Mouse (Mus musculus) myocyte (in vitro differentiated cells): Measurements from ENCODE around the gene Epb41l4b. TPM values are rescaled to one million over a fixed set of nuclear protein-coding genes. Genes with fewer than 3 reads are reported as not detected.

Source experiments
- H3K27me3 ChIP-seq: one replicate; pipeline ENCODE4 v1.6.1; 2011; ENCODE audit not compliant: control insufficient read depth, insufficient read depth, insufficient read length
- H3K36me3 ChIP-seq: one replicate; pipeline ENCODE4 v1.6.1; 2011; ENCODE audit not compliant: control insufficient read depth, insufficient read depth
- H3K4me2 ChIP-seq: one replicate; pipeline ENCODE4 v1.6.1; 2011; ENCODE audit warnings: low read depth, control low read depth
- H3K4me3 ChIP-seq: one replicate; pipeline ENCODE4 v1.5.1; 2011; ENCODE audit warnings: mild to moderate bottlenecking, control low read depth, moderate library complexity
- H3K79me2 ChIP-seq: one replicate; pipeline ENCODE4 v1.6.1; 2011; ENCODE audit not compliant: control insufficient read depth, insufficient read depth
- H3ac ChIP-seq: one replicate; pipeline ENCODE4 v1.6.1; 2011; ENCODE audit not compliant: control insufficient read depth, insufficient read length
- CEBPB ChIP-seq: IDR thresholded peaks from 2 replicates; pipeline ENCODE4 v1.6.1; 2011; ENCODE audit warnings: mild to moderate bottlenecking, moderate library complexity; ENCODE audit not compliant: poor library complexity, insufficient read depth, severe bottlenecking
- E2F4 ChIP-seq: IDR thresholded peaks from one replicate; pipeline ENCODE4 v1.6.1; 2011; ENCODE audit warnings: mild to moderate bottlenecking, control low read depth, moderate library complexity; ENCODE audit not compliant: insufficient read depth
- MAX ChIP-seq: IDR thresholded peaks from one replicate; pipeline ENCODE4 v1.6.1; 2011; ENCODE audit warnings: low read depth, mild to moderate bottlenecking, control low read depth
- MYOD1 ChIP-seq, 3 experiments: IDR thresholded peaks; one replicate each; pipeline ENCODE4 v1.6.1; 2011; ENCODE audit warnings: control low read depth in 2 of 3, low read depth in 2 of 3, mild to moderate bottlenecking in 2 of 3, moderate library complexity in 1 of 3; ENCODE audit not compliant: insufficient read length in 2 of 3, control insufficient read depth in 1 of 3
- MYOG ChIP-seq, 3 experiments: IDR thresholded peaks; one replicate each; pipeline ENCODE4 v1.6.1; 2011; ENCODE audit warnings: control low read depth in 2 of 3, low read depth in 2 of 3, mild to moderate bottlenecking in 2 of 3; ENCODE audit not compliant: insufficient read length in 2 of 3, control insufficient read depth in 1 of 3, insufficient read depth in 1 of 3
- POLR2A ChIP-seq: IDR thresholded peaks from one replicate; pipeline ENCODE4 v1.6.1; 2011; ENCODE audit warnings: low read depth, mild to moderate bottlenecking, control low read depth, moderate library complexity; ENCODE audit not compliant: insufficient read length
- POLR2AphosphoS2 ChIP-seq: IDR thresholded peaks from one replicate; pipeline ENCODE4 v1.6.1; 2011; ENCODE audit warnings: low read depth, control low read depth; ENCODE audit not compliant: insufficient read length
- REST ChIP-seq: IDR thresholded peaks from one replicate; pipeline ENCODE4 v1.6.1; 2011; ENCODE audit warnings: mild to moderate bottlenecking, control low read depth, moderate library complexity; ENCODE audit not compliant: insufficient read depth, insufficient read length
- SRF ChIP-seq: IDR thresholded peaks from one replicate; pipeline ENCODE4 v1.6.1; 2011; ENCODE audit warnings: low read depth; ENCODE audit not compliant: control insufficient read depth, insufficient read length
- TCF12 ChIP-seq: IDR thresholded peaks from one replicate; pipeline ENCODE4 v1.6.1; 2011; ENCODE audit warnings: mild to moderate bottlenecking, control low read depth; ENCODE audit not compliant: poor library complexity, insufficient read depth, severe bottlenecking
- TCF3 ChIP-seq: IDR thresholded peaks from one replicate; pipeline ENCODE4 v1.6.1; 2011; ENCODE audit warnings: low read depth, control low read depth; ENCODE audit not compliant: insufficient read length
- USF1 ChIP-seq: IDR thresholded peaks from one replicate; pipeline ENCODE4 v1.6.1; 2011; ENCODE audit warnings: low read depth, mild to moderate bottlenecking, control low read depth, moderate library complexity
- polyA plus RNA-seq: library from polyadenylated mRNA; unstranded; fragments of >200 nt; fragmentation: generic; extraction: Trizol; gene quantifications from one replicate; pipeline ENCODE4 v1.2.1, GENCODE M21; 2012; ENCODE audit warnings: missing spikeins

The Epb41l4b gene
- polyA plus RNA-seq, 1 experiment: 0.31 TPM

GRCm38 (mm10) chr4:57005011-57005410 lies 138.2 kb downstream of the Epb41l4b start:
- Histone ChIP-seq H3K36me3 (no peaks in the 10 kb centered on the region), H3K27me3 (peaks cover 8% of the 10 kb centered on the region), H3ac (no peak overlapping the region), H3K4me2 (no peak overlapping the region), H3K79me2 (no peaks in the 10 kb centered on the region), H3K4me3 (no peak overlapping the region)
- no peak for TF ChIP-seq USF1
- TF ChIP-seq TCF3: no peak
- TF ChIP-seq REST: no peak
- TF ChIP-seq MYOD1 (IDR thresholded peaks at IDR 0.05; ENCODE audit: control insufficient read depth in 1 of 3, insufficient read length in 2 of 3, low read depth in 2 of 3): no peak

- TF ChIP-seq USF1 (no peak), SRF (no peak), E2F4 (no peak), MYOG (IDR thresholded peaks at IDR 0.05; ENCODE audit: control insufficient read depth in 1 of 3, insufficient read depth in 1 of 3, insufficient read length in 2 of 3, low read depth in 2 of 3) (no peak), TCF3 (no peak), MAX (no peak), CEBPB (no peak)
- Histone ChIP-seq H3ac (no peak overlapping the region), H3K79me2 (no peaks in the 10 kb centered on the region), H3K36me3 (no peaks in the 10 kb centered on the region), H3K4me2 (no peak overlapping the region), H3K27me3 (peaks cover 8% of the 10 kb centered on the region), H3K4me3 (no peak overlapping the region)
Measured at GRCm38 (mm10) chr4:57003886-57004285, 139.4 kb downstream of the Epb41l4b start.

- no peaks in the 10 kb centered on the region for H3K79me2 ChIP-seq
- H3K36me3 ChIP-seq: no peaks in the 10 kb centered on the region
- H3K4me3 ChIP-seq: no peak overlapping the region
- no peak overlapping the region for H3K4me2 ChIP-seq
- TF ChIP-seq POLR2AphosphoS2: no peak
- H3ac ChIP-seq: no peak overlapping the region
- H3K27me3 ChIP-seq: peaks cover 5% of the 10 kb centered on the region
Measured at GRCm38 (mm10) chr4:57002751-57003150, 140.5 kb downstream of the Epb41l4b start.

GRCm38 (mm10) chr4:57001437-57001836 lies 141.8 kb downstream of the Epb41l4b start:
- TF ChIP-seq USF1 (no peak), POLR2A (no peak), SRF (no peak), E2F4 (no peak), MYOD1 (IDR thresholded peaks at IDR 0.05; ENCODE audit: control insufficient read depth in 1 of 3, insufficient read length in 2 of 3, low read depth in 2 of 3) (no peak), TCF12 (no peak), MAX (no peak), POLR2AphosphoS2 (no peak), TCF3 (no peak), CEBPB (no peak), REST (no peak), MYOG (IDR thresholded peaks at IDR 0.05; ENCODE audit: control insufficient read depth in 1 of 3, insufficient read depth in 1 of 3, insufficient read length in 2 of 3, low read depth in 2 of 3) (no peak)
- no peaks in the 10 kb centered on the region for H3K36me3 ChIP-seq
- peaks cover 5% of the 10 kb centered on the region for H3K27me3 ChIP-seq
- H3K79me2 ChIP-seq: no peaks in the 10 kb centered on the region
- H3ac ChIP-seq: no peak overlapping the region
- no peak overlapping the region for H3K4me3 ChIP-seq
- no peak overlapping the region for H3K4me2 ChIP-seq

- H3K36me3 ChIP-seq: no peaks in the 10 kb centered on the region
- H3K79me2 ChIP-seq: no peaks in the 10 kb centered on the region
- TF ChIP-seq CEBPB: no peak
- TF ChIP-seq MYOD1 (IDR thresholded peaks at IDR 0.05; ENCODE audit: control insufficient read depth in 1 of 3, insufficient read length in 2 of 3, low read depth in 2 of 3): no peak
- no peak for TF ChIP-seq TCF12
- TF ChIP-seq POLR2AphosphoS2: no peak
- no peak for TF ChIP-seq REST
- no peak overlapping the region for H3K4me2 ChIP-seq
- peaks cover 20% of the 10 kb centered on the region for H3K27me3 ChIP-seq
- no peak overlapping the region for H3ac ChIP-seq
- H3K4me3 ChIP-seq: no peak overlapping the region
Measured at GRCm38 (mm10) chr4:56993331-56993730, 149.9 kb downstream of the Epb41l4b start.

GRCm38 (mm10) chr4:56991951-56992350 lies 151.3 kb downstream of the Epb41l4b start:
- Histone ChIP-seq H3ac (no peak overlapping the region), H3K4me2 (no peak overlapping the region), H3K36me3 (no peaks in the 10 kb centered on the region), H3K79me2 (no peaks in the 10 kb centered on the region), H3K27me3 (peaks cover 24% of the 10 kb centered on the region), H3K4me3 (no peak overlapping the region)
- TF ChIP-seq MYOG (IDR thresholded peaks at IDR 0.05; ENCODE audit: control insufficient read depth in 1 of 3, insufficient read depth in 1 of 3, insufficient read length in 2 of 3, low read depth in 2 of 3) (no peak), REST (no peak), CEBPB (no peak), TCF3 (no peak), E2F4 (no peak), USF1 (no peak), MAX (no peak), MYOD1 (IDR thresholded peaks at IDR 0.05; ENCODE audit: control insufficient read depth in 1 of 3, insufficient read length in 2 of 3, low read depth in 2 of 3) (no peak), POLR2AphosphoS2 (no peak), POLR2A (no peak)
